11 mouse cellular contexts compared by ENCODE assay signal in genomic region chr9:110871030-110871429, GRCm38 (mm10). TPM values are rescaled to one million over a fixed set of nuclear protein-coding genes. Genes with fewer than 3 reads are reported as not detected.
DNase-seq lines count a peak whose midpoint lies in the region; ATAC-seq and TF ChIP-seq lines count a peak whose summit lies in the region.
"Had no signal": no experiment of that assay in that cellular context is flagged by ENCODE, and none has a peak within 500 bp of the region (broad histone marks: within the 10 kb centered on the region; RNA-seq: fewer than 3 reads in every experiment).

No protein-coding gene starts in this region.

- WGBS in heart, adult 2 months: 27% methylated on average over 7 of the region's 7 CpGs
- WGBS in intestine, embryonic 16.5 days: 21% methylated on average over 7 of the region's 7 CpGs
- WGBS in lung, adult 2 months: 24% methylated on average over 7 of the region's 7 CpGs

- H3K79me2 ChIP-seq in heart, adult 2 months (replicated peaks; ENCODE audit: control insufficient read depth, insufficient read depth, low read length): no peaks in the 10 kb centered on the region

- no peak overlapping the region for H3K4me2 ChIP-seq in intestine, embryonic 16.5 days (ENCODE audit: low read depth, low read length)
- H3K4me2 ChIP-seq: embryonic facial prominence, embryonic 12.5 days; limb, embryonic 13.5 days had no signal

- TF ChIP-seq EP300 in heart, adult 2 months (IDR thresholded peaks at IDR 0.05; ENCODE audit: insufficient read depth, low read depth, low read length): 0 out of 2 replicates have a peak, but pooled peaks have one; percentile 31

- 0 out of 2 replicates have a peak, but pooled peaks have one; percentile 6 for ATAC-seq in intestine, embryonic 16.5 days

- H3K9ac ChIP-seq in heart, adult 2 months (ENCODE audit: low read depth, low read length): no peak overlapping the region
- no peak overlapping the region for H3K9ac ChIP-seq in intestine, embryonic 16.5 days (ENCODE audit: low read depth, low read length)
- H3K9ac ChIP-seq: embryonic facial prominence, embryonic 12.5 days; limb, embryonic 13.5 days had no signal

- peak; percentile 53 to 58 for DNase-seq in heart, adult 2 months
- no peak for DNase-seq in heart, adult 11 months
- peak; percentile 71 for DNase-seq in A20 (ENCODE audit: low read depth, low spot score)
- peak; percentile 70 for DNase-seq in T-cell, adult 2 months (ENCODE audit: low spot score)
- DNase-seq in cerebellum, postnatal 36 days: peak; percentile 58 to 66
- DNase-seq in lung, adult 2 months: peak; percentile 55
- DNase-seq in splenic B cell, adult 2 months (ENCODE audit: low read depth, low spot score): peak; percentile 62

- intact Hi-C loops in heart, adult 2 months (cut with DNase I): loop anchor here (1.0 to 2.0 kb wide), 2 partner anchors 88 to 155 kb away; no protein-coding TSS in a partner anchor

- H3K27me3 ChIP-seq in heart, adult 2 months (ENCODE audit: control insufficient read depth, insufficient read depth, low read length): no peaks in the 10 kb centered on the region
- no peaks in the 10 kb centered on the region for H3K27me3 ChIP-seq in intestine, embryonic 16.5 days (replicated peaks; ENCODE audit: control insufficient read depth, insufficient read depth, low read length)
- no peaks in the 10 kb centered on the region for H3K27me3 ChIP-seq in splenic B cell, adult 2 months (ENCODE audit: control insufficient read depth, insufficient read depth, low read length, poor library complexity, severe bottlenecking)

- peak; percentile 95 for TF ChIP-seq CTCF in heart, adult 2 months (IDR thresholded peaks at IDR 0.05)
- peak; percentile 56 for TF ChIP-seq CTCF in lung, adult 2 months (IDR thresholded peaks at IDR 0.05; ENCODE audit: insufficient read depth, low read length)

- TF ChIP-seq POLR2A in heart, adult 2 months (IDR thresholded peaks at IDR 0.05; ENCODE audit: insufficient read depth, low read depth, low read length): no peak
- TF ChIP-seq POLR2A in lung, adult 2 months (IDR thresholded peaks at IDR 0.05; ENCODE audit: borderline replicate concordance, extremely low read depth, low read depth, low read length): no peak

- no peaks in the 10 kb centered on the region for H3K9me3 ChIP-seq in intestine, embryonic 16.5 days (ENCODE audit: control insufficient read depth, low read length)
- H3K9me3 ChIP-seq: embryonic facial prominence, embryonic 12.5 days; limb, embryonic 13.5 days had no signal

- H3K4me3 ChIP-seq in heart, adult 2 months: no peak overlapping the region
- H3K4me3 ChIP-seq in intestine, embryonic 16.5 days (ENCODE audit: low read length): no peak overlapping the region
- no peak overlapping the region for H3K4me3 ChIP-seq in lung, adult 2 months (replicated peaks; ENCODE audit: extremely low read depth, low read depth, low read length)
- H3K4me3 ChIP-seq: embryonic facial prominence, embryonic 12.5 days; limb, embryonic 13.5 days had no signal

- no peaks in the 10 kb centered on the region for H3K4me1 ChIP-seq in heart, adult 2 months (ENCODE audit: control insufficient read depth, insufficient read depth, low read length)
- H3K4me1 ChIP-seq in intestine, embryonic 16.5 days (ENCODE audit: control insufficient read depth, insufficient read depth, low read length): peaks cover 24% of the 10 kb centered on the region
- H3K4me1 ChIP-seq in lung, adult 2 months (ENCODE audit: control insufficient read depth, insufficient read depth, low read length): no peaks in the 10 kb centered on the region

- H3K27ac ChIP-seq in heart, adult 2 months: no peak overlapping the region
- H3K27ac ChIP-seq in intestine, embryonic 16.5 days (ENCODE audit: low read length): no peak overlapping the region
- H3K27ac ChIP-seq: embryonic facial prominence, embryonic 12.5 days; limb, embryonic 13.5 days had no signal

- H3K36me3 ChIP-seq in heart, adult 2 months (ENCODE audit: control insufficient read depth, insufficient read depth, low read length): no peaks in the 10 kb centered on the region
- no peaks in the 10 kb centered on the region for H3K36me3 ChIP-seq in intestine, embryonic 16.5 days (ENCODE audit: control insufficient read depth, insufficient read depth, low read length)
- H3K36me3 ChIP-seq in splenic B cell, adult 2 months (ENCODE audit: control insufficient read depth, insufficient read depth, low read length, poor library complexity, severe bottlenecking): no peaks in the 10 kb centered on the region
- H3K36me3 ChIP-seq: embryonic facial prominence, embryonic 12.5 days; limb, embryonic 13.5 days had no signal

RNA-seq across cellular contexts. Expression of gene Als2cl, which starts 8.6 kb away (rescaled TPM):
- total RNA-seq in heart, adult 2 months (2021): 10 to 100 TPM; 13.7 to 14.2 TPM
- 25.7 and 25.9 TPM in 2 replicates for polyA plus RNA-seq in heart, adult 2 months (2012; rRNA removed)
- 9.2 and 10.8 TPM in 2 replicates for polyA plus RNA-seq in intestine, embryonic 16.5 days (2015; fragmentation: Nextera tagmentation; extraction: Ambion mirVana)
- polyA plus RNA-seq in lung, adult 2 months (2012; rRNA removed): 118 and 120 TPM in 2 replicates

RNA-seq across cellular contexts. Expression of gene Tmie, which starts 8.9 kb away (rescaled TPM):
- 1 to 10 TPM; 1.3 to 1.7 TPM for total RNA-seq in heart, adult 2 months (2021)
- polyA plus RNA-seq in heart, adult 2 months (2012; rRNA removed): 1.00 and 1.1 TPM in 2 replicates
- 3.2 and 4.3 TPM in 2 replicates for polyA plus RNA-seq in intestine, embryonic 16.5 days (2015; fragmentation: Nextera tagmentation; extraction: Ambion mirVana)
- 4.1 and 4.3 TPM in 2 replicates for polyA plus RNA-seq in lung, adult 2 months (2012; rRNA removed)

RNA-seq across cellular contexts. Expression of gene Prss50, which starts 13.3 kb away (rescaled TPM):
- total RNA-seq in heart, adult 2 months (2021): not detected
- polyA plus RNA-seq in heart, adult 2 months (2012; rRNA removed): not detected in 2 replicates
- polyA plus RNA-seq in intestine, embryonic 16.5 days (2015; fragmentation: Nextera tagmentation; extraction: Ambion mirVana): 0.37 and 0.61 TPM in 2 replicates
- polyA plus RNA-seq in lung, adult 2 months (2012; rRNA removed): 0.10 TPM in 1 of 2 replicates, not detected in the other
- polyA plus RNA-seq: stomach, embryonic 14.5 days had no signal

RNA-seq across cellular contexts. Expression of gene Prss46, which starts 26.7 kb away (rescaled TPM):
- not detected for total RNA-seq in heart, adult 2 months (2021)
- 0.18 TPM in 1 of 2 replicates, not detected in the other for polyA plus RNA-seq in heart, adult 2 months (2012; rRNA removed)
- not detected in 2 replicates for polyA plus RNA-seq in intestine, embryonic 16.5 days (2015; fragmentation: Nextera tagmentation; extraction: Ambion mirVana)
- polyA plus RNA-seq in lung, adult 2 months (2012; rRNA removed): not detected in 2 replicates
- polyA plus RNA-seq: embryonic facial prominence, embryonic 12.5 days; limb, embryonic 13.5 days; stomach, embryonic 14.5 days had no signal

RNA-seq across cellular contexts. Expression of gene Prss45, which starts 36.6 kb away (rescaled TPM):
- total RNA-seq in heart, adult 2 months (2021): not detected
- 0.18 TPM in 1 of 2 replicates, not detected in the other for polyA plus RNA-seq in heart, adult 2 months (2012; rRNA removed)
- polyA plus RNA-seq in intestine, embryonic 16.5 days (2015; fragmentation: Nextera tagmentation; extraction: Ambion mirVana): not detected in 2 replicates
- polyA plus RNA-seq in lung, adult 2 months (2012; rRNA removed): not detected in 2 replicates
- polyA plus RNA-seq: embryonic facial prominence, embryonic 12.5 days; limb, embryonic 13.5 days; stomach, embryonic 14.5 days had no signal
